Mouse (Mus musculus) right cerebral cortex, adult 2 months (tissue): Measurements from ENCODE around the gene Dab2.
A peak's percentile ranks its signal among the peaks of the same experiment; 100 is the strongest.

ENCODE experiments used
- DNase-seq, 2 experiments: peaks; one replicate each; pipeline ENCODE4 v3.0.0; 2021 to 2022; ENCODE audit warnings: low spot score in 2 of 2

Dab2 gene

GRCm38 (mm10) chr15:6325443-6325842, 25.9 kb downstream of the Dab2 start:
- DNase-seq = no peak

DNA sequence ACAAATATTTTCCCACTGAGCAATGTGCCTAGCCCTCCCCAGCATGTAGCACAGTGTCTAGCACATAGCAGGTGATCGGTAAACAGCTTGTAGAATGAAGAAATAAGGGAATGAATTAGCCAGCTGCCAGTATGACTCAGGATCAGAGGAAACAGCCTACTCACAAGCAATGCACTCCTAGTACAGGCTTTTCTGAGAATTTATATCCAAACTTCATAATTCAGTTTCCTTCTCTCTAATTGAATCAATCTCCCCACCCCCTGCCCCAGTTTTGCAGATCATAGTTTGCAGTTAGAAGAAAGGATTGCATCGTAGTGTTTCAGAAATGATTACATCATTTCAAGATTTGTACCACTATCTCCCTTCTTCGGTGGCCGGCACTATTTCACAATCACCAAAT, 26.4 kb downstream of the Dab2 start:
- DNase-seq = peak; percentile 12 to 19

DNA sequence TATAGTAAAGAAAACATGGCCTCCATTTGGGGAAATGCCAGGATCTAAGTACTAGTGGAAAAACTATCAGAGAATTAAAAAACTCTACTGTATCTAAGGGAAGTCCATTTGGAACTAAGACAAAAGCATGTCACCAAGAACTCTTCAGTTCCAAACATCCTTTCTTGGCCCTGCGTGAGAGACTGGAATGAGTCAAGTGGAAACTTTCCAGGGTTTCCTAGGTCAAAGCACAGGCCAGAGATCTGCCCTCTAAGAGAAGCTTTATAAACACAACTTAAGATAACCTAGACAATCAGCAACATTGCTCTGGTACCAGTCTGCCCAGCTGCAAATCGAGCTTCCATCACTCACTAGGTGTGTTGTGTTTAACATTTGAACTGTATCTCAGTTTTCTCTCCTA, 31.8 kb downstream of the Dab2 start:
- no peak for DNase-seq

DNA sequence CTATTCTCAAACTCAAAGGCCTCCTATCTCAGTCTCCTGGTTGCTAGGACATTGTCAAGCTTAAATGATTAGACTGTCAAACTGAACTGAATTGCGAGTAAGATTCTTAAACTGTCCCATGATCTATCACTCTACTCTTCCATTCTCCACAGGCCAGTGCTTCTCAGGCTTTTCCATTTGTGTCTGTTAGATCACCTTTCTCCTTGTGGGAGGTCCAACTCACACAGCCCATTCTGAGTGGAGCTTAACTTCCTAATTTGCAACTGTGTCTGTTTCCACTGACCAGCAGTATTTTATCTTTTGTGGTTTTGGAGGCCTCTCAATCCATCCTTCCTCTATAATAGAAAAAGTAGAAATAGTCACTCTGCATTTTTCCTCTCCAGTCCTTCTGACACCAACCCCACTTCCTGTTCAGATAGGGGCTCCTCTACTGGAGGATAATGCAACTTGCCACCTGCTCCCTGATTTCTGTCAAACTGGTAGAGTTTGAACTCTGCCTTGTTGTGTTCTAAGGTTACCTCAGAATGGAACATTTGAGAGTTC, 35.1 kb downstream of the Dab2 start:
- DNase-seq = no peak

DNA sequence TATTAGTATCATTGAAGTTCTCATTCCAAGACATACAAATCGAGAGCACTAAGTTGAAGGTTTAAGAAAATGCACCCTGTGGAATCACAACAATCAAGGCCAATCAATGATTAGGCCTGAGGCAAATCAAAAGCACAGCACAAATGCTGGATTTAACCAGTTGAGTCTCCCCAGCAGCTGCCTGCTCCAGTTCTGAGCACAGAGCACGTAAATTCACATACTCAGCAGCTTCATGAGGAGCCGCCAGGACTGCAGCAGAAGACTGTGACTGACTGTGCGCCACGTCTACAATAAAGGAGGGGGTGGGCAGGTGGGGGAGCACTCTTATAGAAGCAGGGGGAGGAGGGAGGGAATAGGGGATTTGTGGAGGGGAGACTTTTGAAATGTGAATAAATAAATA, 40.2 kb downstream of the Dab2 start:
- no peak for DNase-seq

GRCm38 (mm10) chr15:6340347-6340746, 40.8 kb downstream of the Dab2 start:
- DNase-seq = no peak

- no peak for DNase-seq
Observed at GRCm38 (mm10) chr15:6341427-6341826, 41.8 kb downstream of the Dab2 start.

- DNase-seq = no peak
Observed at GRCm38 (mm10) chr15:6353901-6354300, 54.3 kb downstream of the Dab2 start.

DNA sequence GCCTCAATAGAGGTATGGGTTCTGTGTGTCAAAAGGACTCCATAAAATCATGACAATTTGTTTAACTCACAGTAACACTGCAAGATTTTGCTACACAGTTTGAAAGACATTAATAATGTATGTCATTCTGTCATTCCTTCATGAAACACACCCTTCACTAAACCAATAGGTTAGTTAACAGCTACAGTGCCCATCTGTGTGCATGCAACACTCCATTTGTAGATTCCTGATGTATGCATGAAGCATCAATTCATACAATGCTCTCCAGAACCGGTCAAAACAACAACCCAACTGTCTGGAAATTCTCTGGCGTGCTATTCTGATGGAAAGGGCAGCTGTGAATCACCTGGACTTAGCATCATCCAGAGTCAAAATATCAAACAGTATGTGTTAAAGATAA, 60.3 kb downstream of the Dab2 start:
- DNase-seq = no peak

- DNase-seq = no peak
Observed at GRCm38 (mm10) chr15:6369974-6370373, 70.4 kb downstream of the Dab2 start.

- no peak for DNase-seq
Observed at GRCm38 (mm10) chr15:6371486-6371885, 71.9 kb downstream of the Dab2 start.

GRCm38 (mm10) chr15:6375016-6375415, 75.4 kb downstream of the Dab2 start:
- DNase-seq = no peak

- no peak for DNase-seq
Observed at GRCm38 (mm10) chr15:6376001-6376400, 76.4 kb downstream of the Dab2 start.

GRCm38 (mm10) chr15:6376785-6377184, 77.2 kb downstream of the Dab2 start:
- no peak for DNase-seq

DNA sequence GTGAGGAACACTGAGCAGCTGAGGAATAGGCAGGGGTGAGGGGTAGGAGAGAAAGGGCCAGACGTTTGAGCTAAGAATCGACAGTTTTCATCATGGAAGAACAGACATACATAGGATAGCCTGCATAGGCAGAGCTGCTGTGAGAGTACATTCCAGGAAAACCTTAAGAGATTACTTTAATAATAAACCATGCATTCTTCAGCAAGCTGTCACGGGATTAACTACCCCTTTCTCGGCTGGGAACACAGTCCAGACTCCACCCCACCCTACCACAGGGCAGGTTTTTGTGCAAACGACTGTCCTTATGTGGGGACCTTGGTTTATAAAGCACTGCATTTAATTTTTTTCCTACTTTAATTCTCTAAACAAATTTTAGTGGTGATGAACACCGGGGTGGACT, 84.4 kb downstream of the Dab2 start:
- DNase-seq = no peak

- no peak for DNase-seq
Observed at GRCm38 (mm10) chr15:6385241-6385640, 85.7 kb downstream of the Dab2 start.

- peak; percentile 55 to 76 for DNase-seq
Observed at GRCm38 (mm10) chr15:6386159-6386951, 86.8 kb downstream of the Dab2 start.

DNA sequence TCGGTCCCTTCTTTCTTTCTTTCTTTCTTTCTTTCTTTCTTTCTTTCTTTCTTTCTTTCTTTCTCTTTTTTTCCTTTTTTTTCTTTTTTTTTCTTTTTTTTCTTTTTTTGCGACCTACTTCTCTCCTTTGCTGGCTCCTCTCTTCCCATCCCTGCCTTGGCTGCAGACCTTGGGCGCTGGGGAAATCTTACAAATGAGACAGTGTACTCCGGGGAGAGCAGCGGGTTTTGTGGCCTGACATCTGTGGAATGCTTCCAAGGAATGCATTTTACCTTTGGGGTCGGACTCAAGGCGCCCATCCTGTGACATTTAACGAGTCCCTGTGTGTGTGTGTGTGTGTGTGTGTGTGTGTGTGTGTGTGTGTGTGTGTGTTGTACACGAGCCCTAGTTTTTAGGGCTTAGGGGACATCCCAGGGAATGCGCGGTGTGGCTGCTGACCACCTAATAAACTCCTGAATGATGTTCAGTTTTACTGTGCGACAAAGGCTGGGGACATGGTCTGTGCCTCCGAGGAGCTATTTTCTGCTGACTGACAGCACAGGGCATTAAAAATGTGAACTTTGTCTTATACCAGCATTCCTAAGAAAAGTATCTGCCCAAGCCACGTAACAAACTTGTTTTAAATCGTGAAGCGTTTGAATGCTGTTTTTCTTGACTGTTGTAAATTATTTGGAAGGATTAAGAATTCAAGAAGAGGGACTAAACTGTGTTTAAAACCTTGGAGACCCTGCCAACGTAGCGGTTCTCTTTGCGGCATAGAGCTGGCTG, 87.6 kb downstream of the Dab2 start:
- DNase-seq = no peak

GRCm38 (mm10) chr15:6387729-6388070, 88.1 kb downstream of the Dab2 start:
- no peak for DNase-seq

GRCm38 (mm10) chr15:6388146-6388545, 88.6 kb downstream of the Dab2 start:
- DNase-seq = no peak

- DNase-seq = no peak
Observed at GRCm38 (mm10) chr15:6388631-6389030, 89.0 kb downstream of the Dab2 start.

DNA sequence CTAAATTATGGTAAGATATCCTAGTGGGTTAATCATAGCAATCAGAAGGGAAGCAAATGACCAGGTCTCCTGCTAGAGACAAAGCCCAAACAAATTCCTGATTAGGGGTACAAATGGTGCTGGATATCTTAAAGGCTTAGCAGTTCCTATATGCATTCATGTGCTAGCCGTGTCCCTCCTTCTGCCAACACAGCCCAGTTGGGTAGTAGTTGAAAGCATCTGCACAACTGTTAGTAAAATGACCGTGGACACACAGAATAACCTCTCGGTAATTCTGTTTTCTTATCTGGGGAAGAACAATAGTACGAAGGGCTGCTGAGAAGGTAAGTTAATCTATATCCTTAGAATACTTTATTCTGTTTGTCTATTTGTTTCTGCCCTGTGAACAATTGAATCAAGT, 90.5 kb downstream of the Dab2 start:
- no peak for DNase-seq

DNA sequence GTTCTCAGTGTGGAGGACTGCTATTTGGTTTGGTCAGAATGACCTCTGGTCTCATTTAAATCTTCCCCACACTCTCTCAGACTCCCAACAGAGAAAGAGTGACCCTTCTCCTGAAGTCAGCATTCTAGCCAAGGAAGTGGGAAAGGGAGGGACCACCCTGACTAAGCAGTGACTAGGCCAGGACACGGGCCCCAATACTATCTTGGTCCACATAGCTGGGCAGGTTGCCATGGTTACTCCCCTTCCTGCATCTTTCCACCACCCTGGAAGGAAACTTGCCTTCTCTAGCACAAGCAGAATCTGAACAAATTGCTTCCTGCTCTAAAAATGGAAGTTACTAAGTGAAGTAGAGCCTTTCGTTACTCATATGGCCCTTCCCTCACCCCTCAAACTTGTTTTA, 91.1 kb downstream of the Dab2 start:
- no peak for DNase-seq
